Mouse (Mus musculus) ES-E14 (cell line): Measurements from ENCODE around the gene Abca12. TPM values are rescaled to one million over a fixed set of nuclear protein-coding genes. Genes with fewer than 3 reads are reported as not detected.

Experiments used
- DNase-seq: peaks from one replicate; pipeline ENCODE4 v3.0.0-alpha.2; 2013; ENCODE audit warnings: low read depth, low spot score
- H3K27ac ChIP-seq: 2 replicates; pipeline ENCODE4 v1.5.1; 2012; ENCODE audit warnings: low read depth, mild to moderate bottlenecking, low read length, moderate library complexity, mixed read lengths; ENCODE audit not compliant: poor library complexity, insufficient read depth, severe bottlenecking
- H3K36me3 ChIP-seq: 2 replicates; pipeline ENCODE4 v1.6.1; 2012; ENCODE audit warnings: mild to moderate bottlenecking, low read length, moderate library complexity, mixed read lengths; ENCODE audit not compliant: control insufficient read depth, poor library complexity, insufficient read depth, severe bottlenecking
- H3K4me1 ChIP-seq, 2 experiments: fragments of 150-350 bp in 1 of 2; sonication (generic) in 1 of 2; 2 replicates each; pipeline ENCODE4 v1.6.1; 2012; ENCODE audit warnings: low read length in 2 of 2, mild to moderate bottlenecking in 1 of 2, mixed read lengths in 1 of 2; ENCODE audit not compliant: control insufficient read depth in 2 of 2, insufficient read depth in 2 of 2, poor library complexity in 1 of 2
- H3K4me3 ChIP-seq, 2 experiments: fragments of 150-350 bp in 1 of 2; sonication (generic) in 1 of 2; 2 replicates each; pipeline ENCODE4 v1.5.1; 2012; ENCODE audit warnings: low read length in 2 of 2, low read depth in 1 of 2, mild to moderate bottlenecking in 1 of 2, mixed read lengths in 1 of 2; ENCODE audit not compliant: insufficient read depth in 1 of 2, poor library complexity in 1 of 2, severe bottlenecking in 1 of 2
- H3K9ac ChIP-seq: 2 replicates; pipeline ENCODE4 v1.6.1; 2012; ENCODE audit warnings: low read depth, mild to moderate bottlenecking, low read length, mixed read lengths; ENCODE audit not compliant: poor library complexity, insufficient read depth, severe bottlenecking
- H3K9me3 ChIP-seq: fragments of 150-350 bp; sonication (generic); 2 replicates; pipeline ENCODE4 v1.6.1; 2012; ENCODE audit warnings: low read depth, mild to moderate bottlenecking, low read length; ENCODE audit not compliant: control insufficient read depth, insufficient read depth
- CHD2 ChIP-seq: IDR thresholded peaks from 2 replicates; pipeline ENCODE4 v1.6.1; 2014; ENCODE audit warnings: mild to moderate bottlenecking, low read depth, low read length, inconsistent platforms
- HCFC1 ChIP-seq: IDR thresholded peaks from 2 replicates; pipeline ENCODE4 v1.6.1; 2012; ENCODE audit warnings: low read length, inconsistent platforms, borderline replicate concordance; ENCODE audit not compliant: insufficient read depth
- MAFK ChIP-seq: IDR thresholded peaks from 2 replicates; pipeline ENCODE4 v1.6.1; 2014; ENCODE audit warnings: mild to moderate bottlenecking, low read depth, low read length, inconsistent platforms; ENCODE audit not compliant: insufficient read depth
- ZC3H11A ChIP-seq: IDR thresholded peaks from 2 replicates; pipeline ENCODE4 v1.6.1; 2012; ENCODE audit warnings: low read depth, mild to moderate bottlenecking, inconsistent platforms, low read length, borderline replicate concordance
- ZNF384 ChIP-seq: IDR thresholded peaks from 2 replicates; pipeline ENCODE4 v1.6.1; 2012; ENCODE audit warnings: low read depth, low read length, inconsistent platforms
- in situ Hi-C, 2 experiments: fragments of 600-800 bp; cut with MboI; formaldehyde crosslinking; loops; one replicate each; pipeline ENCODE4 v1.15.1; 2025; ENCODE audit warnings: low sequenced_read_pairs in 2 of 2, inconsistent platforms in 1 of 2; ENCODE audit not compliant: unreplicated experiment in 2 of 2
- total RNA-seq: library from RNA; depleted of rRNA; stranded (reverse); fragments of 300-350 nt; gene quantifications from 2 replicates; pipeline ENCODE4 v1.2.3, GENCODE M21; 2012

The Abca12 gene
- total RNA-seq, 1 experiment = 0.31 TPM

- no peak for TF ChIP-seq HCFC1
- no peak for TF ChIP-seq ZNF384
- TF ChIP-seq CHD2 = no peak
- H3K36me3 ChIP-seq = no peaks in the 10 kb centered on the region
- in situ Hi-C loops = no loop called here
- H3K27ac ChIP-seq = no peak overlapping the region
- no peaks in the 10 kb centered on the region for H3K9me3 ChIP-seq
- DNase-seq = no peak
- H3K9ac ChIP-seq = no peak overlapping the region
- H3K4me3 ChIP-seq = no peak overlapping the region
- H3K4me1 ChIP-seq = no peaks in the 10 kb centered on the region
Observed at GRCm38 (mm10) chr1:71384098-71384497, 30.6 kb downstream of the Abca12 start.

GRCm38 (mm10) chr1:71373090-71373489, 41.6 kb downstream of the Abca12 start:
- H3K9me3 ChIP-seq = no peaks in the 10 kb centered on the region
- no peak for TF ChIP-seq MAFK
- TF ChIP-seq CHD2 = no peak
- TF ChIP-seq ZNF384 = no peak
- TF ChIP-seq HCFC1 = no peak
- no peak for TF ChIP-seq ZC3H11A
- no peak overlapping the region for H3K4me3 ChIP-seq
- no peak overlapping the region for H3K9ac ChIP-seq
- in situ Hi-C loops = no loop called here
- H3K4me1 ChIP-seq = no peaks in the 10 kb centered on the region
- DNase-seq = no peak
- no peaks in the 10 kb centered on the region for H3K36me3 ChIP-seq
- H3K27ac ChIP-seq = no peak overlapping the region

- H3K9me3 ChIP-seq = no peaks in the 10 kb centered on the region
- no peak overlapping the region for H3K9ac ChIP-seq
- in situ Hi-C loops = no loop called here
- H3K4me3 ChIP-seq = no peak overlapping the region
- no peaks in the 10 kb centered on the region for H3K36me3 ChIP-seq
- TF ChIP-seq ZC3H11A (no peak), ZNF384 (no peak)
- no peak for DNase-seq
- no peaks in the 10 kb centered on the region for H3K4me1 ChIP-seq
- no peak overlapping the region for H3K27ac ChIP-seq
Observed at GRCm38 (mm10) chr1:71370266-71370665, 44.4 kb downstream of the Abca12 start.

- Histone ChIP-seq H3K9ac (no peak overlapping the region), H3K4me1 (no peaks in the 10 kb centered on the region), H3K4me3 (no peak overlapping the region), H3K27ac (no peak overlapping the region), H3K9me3 (no peaks in the 10 kb centered on the region), H3K36me3 (no peaks in the 10 kb centered on the region)
- TF ChIP-seq ZNF384 = no peak
- TF ChIP-seq ZC3H11A = no peak
- no peak for TF ChIP-seq HCFC1
- TF ChIP-seq CHD2 = no peak
- TF ChIP-seq MAFK = no peak
- in situ Hi-C loops = no loop called here
- no peak for DNase-seq
Observed at GRCm38 (mm10) chr1:71367770-71368169, 46.9 kb downstream of the Abca12 start.

GRCm38 (mm10) chr1:71342861-71343554, 71.7 kb downstream of the Abca12 start:
- DNase-seq = no peak
- TF ChIP-seq ZC3H11A (no peak), MAFK (no peak), HCFC1 (no peak), ZNF384 (no peak), CHD2 (no peak)
- H3K4me3 ChIP-seq = no peak overlapping the region
- no peak overlapping the region for H3K27ac ChIP-seq
- no peaks in the 10 kb centered on the region for H3K36me3 ChIP-seq
- no peak overlapping the region for H3K9ac ChIP-seq
- in situ Hi-C loops = no loop called here
- H3K9me3 ChIP-seq = no peaks in the 10 kb centered on the region
- no peaks in the 10 kb centered on the region for H3K4me1 ChIP-seq
